Mouse (Mus musculus): Measurements from ENCODE around the gene Retreg3.

GRCm38 (mm10) chr11:101071810-101072428 is 47.8 kb downstream of the Retreg3 start:
- TF ChIP-seq CTCF (IDR thresholded peaks at IDR 0.05) (no peak), EP300 (IDR thresholded peaks at IDR 0.05) (no peak)

All from lung, postnatal 0 days (tissue).